Mouse (Mus musculus) 3134 (cell line): Measurements from ENCODE around the gene Mlycd.

Experiments
- DNase-seq: peaks from one replicate; pipeline ENCODE4 v3.0.0-alpha.2; 2011; ENCODE audit warnings: low spot score; ENCODE audit not compliant: insufficient read length; ENCODE audit errors: extremely low read depth

Gene Mlycd

DNA sequence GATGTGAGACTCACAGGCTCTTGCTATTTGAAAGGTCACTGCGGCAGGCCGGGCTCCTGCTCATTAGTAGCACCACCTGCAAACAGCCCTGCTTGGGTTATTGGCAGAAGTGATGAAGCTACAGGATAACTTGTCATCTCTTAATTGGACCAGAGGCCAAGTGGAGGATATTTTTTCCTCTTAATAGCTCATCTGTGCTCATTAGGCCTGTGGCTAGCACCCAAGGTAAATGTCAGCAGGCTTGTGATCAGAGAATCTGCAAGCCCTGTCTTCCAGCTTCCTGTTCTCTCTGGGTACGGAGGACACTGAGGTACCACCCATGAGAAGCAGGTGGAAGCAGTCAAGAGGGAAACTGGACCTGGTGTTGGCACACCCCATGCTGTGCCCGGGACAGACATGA is 56.5 kb downstream of the Mlycd start:
- no peak for DNase-seq

DNA sequence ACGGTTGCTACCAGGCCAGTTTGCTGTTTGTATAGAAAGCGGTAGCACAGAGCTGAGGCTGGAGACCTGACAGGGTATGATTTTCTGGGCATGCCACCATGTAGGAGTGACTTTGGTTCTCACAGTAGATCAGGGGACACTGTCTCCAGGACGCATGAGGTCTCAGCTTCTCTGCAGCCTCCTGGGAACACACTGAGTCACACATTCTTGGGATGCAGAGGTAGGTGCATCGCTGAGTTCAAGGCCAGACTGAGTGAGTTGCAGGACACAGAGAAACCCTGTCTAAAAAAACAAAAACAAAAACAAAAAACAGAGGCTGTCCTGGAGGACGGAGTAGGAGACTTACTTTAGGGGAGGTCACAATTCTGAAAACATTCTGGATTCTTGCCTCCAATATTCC is 58.2 kb downstream of the Mlycd start:
- no peak for DNase-seq

DNA sequence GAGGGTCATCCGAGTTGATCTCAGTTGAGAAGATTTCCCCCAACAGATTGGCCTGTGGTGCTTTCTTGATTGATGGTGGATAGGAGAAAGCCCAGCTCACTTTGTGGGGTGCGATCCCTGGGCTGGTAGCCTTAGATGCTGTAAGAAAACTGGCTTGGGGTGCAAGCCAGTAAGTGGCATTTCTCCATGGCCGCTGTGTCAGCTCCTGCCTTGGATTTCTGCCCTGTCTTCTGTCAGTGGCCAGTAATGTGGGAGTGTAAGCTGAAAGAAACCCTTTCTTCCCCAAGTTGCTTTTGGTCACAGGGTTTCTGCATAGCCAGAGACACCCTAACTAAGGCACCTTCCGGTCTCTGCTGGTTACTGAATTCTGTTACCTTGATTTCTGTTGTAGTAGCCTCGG is 61.4 kb downstream of the Mlycd start:
- no peak for DNase-seq

DNA sequence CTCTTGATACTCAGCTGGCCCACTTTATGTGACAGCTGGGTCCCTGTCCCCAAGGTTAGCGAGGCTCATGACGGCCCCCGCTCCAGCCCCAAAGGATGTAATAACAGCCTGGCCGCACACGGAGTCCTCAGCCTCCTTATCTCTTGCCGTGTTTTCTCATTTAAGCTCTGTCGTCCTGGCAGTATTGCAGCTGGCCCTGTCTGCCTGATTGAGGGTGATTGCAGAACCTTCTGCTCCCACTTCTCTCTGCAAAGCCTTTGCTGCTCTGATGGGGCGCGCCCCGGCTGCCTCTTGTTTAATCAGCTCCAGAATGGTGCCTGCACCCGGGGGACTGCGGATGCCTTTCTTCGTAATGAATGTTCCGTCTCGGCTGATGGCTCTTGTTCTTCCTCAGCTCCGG is 65.0 kb downstream of the Mlycd start:
- DNase-seq: no peak
